Mouse (Mus musculus): ENCODE data around the gene Tm6sf2. TPM values are rescaled to one million over a fixed set of nuclear protein-coding genes. Genes with fewer than 3 reads are reported as not detected.

Gene Tm6sf2
- polyA plus RNA-seq, 1 experiment: 0.57 TPM

GRCm38 (mm10) chr8:70084191-70085065, 11.7 kb downstream of the Tm6sf2 start:
- no peak overlapping the region for H3ac ChIP-seq (ENCODE audit: control insufficient read depth, insufficient read length, low read depth)
- TF ChIP-seq MYOG (IDR thresholded peaks at IDR 0.05; ENCODE audit: control insufficient read depth, extremely low read depth, insufficient read length) (no peak), CEBPB (IDR thresholded peaks at IDR 0.05; ENCODE audit: low read depth) (no peak), USF1 (IDR thresholded peaks at IDR 0.05; ENCODE audit: low read depth) (no peak), FOSL1 (IDR thresholded peaks at IDR 0.05; ENCODE audit: insufficient read depth, low read length, poor library complexity, severe bottlenecking) (no peak), MYOD1 (IDR thresholded peaks at IDR 0.05; ENCODE audit: control insufficient read depth, insufficient read length, low read depth) (no peak), CTCF (IDR thresholded peaks at IDR 0.05; ENCODE audit: control insufficient read depth, insufficient read depth, insufficient read length) (no peak), MAX (IDR thresholded peaks at IDR 0.05) (no peak)
- H3K4me3 ChIP-seq (ENCODE audit: insufficient read depth, poor library complexity, severe bottlenecking): no peak overlapping the region
- no peaks in the 10 kb centered on the region for H3K79me2 ChIP-seq (ENCODE audit: control insufficient read depth, insufficient read depth)
- H3K36me3 ChIP-seq (ENCODE audit: control insufficient read depth, insufficient read depth): no peaks in the 10 kb centered on the region
- peaks cover 46% of the 10 kb centered on the region for H3K27me3 ChIP-seq (ENCODE audit: control insufficient read depth, insufficient read depth, insufficient read length)
- H3K79me3 ChIP-seq (ENCODE audit: low read depth): no peaks in the 10 kb centered on the region

GRCm38 (mm10) chr8:70086151-70086550, 13.4 kb downstream of the Tm6sf2 start:
- TF ChIP-seq USF1 (IDR thresholded peaks at IDR 0.05; ENCODE audit: low read depth): no peak
- no peak for TF ChIP-seq MYOG (IDR thresholded peaks at IDR 0.05; ENCODE audit: control insufficient read depth, extremely low read depth, insufficient read length)
- TF ChIP-seq FOSL1 (IDR thresholded peaks at IDR 0.05; ENCODE audit: insufficient read depth, low read length, poor library complexity, severe bottlenecking): no peak
- no peak for TF ChIP-seq CEBPB (IDR thresholded peaks at IDR 0.05; ENCODE audit: low read depth)
- no peak for TF ChIP-seq MAX (IDR thresholded peaks at IDR 0.05)
- no peak for TF ChIP-seq MYOD1 (IDR thresholded peaks at IDR 0.05; ENCODE audit: control insufficient read depth, insufficient read length, low read depth)
- TF ChIP-seq CTCF (IDR thresholded peaks at IDR 0.05; ENCODE audit: control insufficient read depth, insufficient read depth, insufficient read length): no peak
- no peak overlapping the region for H3ac ChIP-seq (ENCODE audit: control insufficient read depth, insufficient read length, low read depth)
- no peaks in the 10 kb centered on the region for H3K79me3 ChIP-seq (ENCODE audit: low read depth)
- H3K36me3 ChIP-seq (ENCODE audit: control insufficient read depth, insufficient read depth): no peaks in the 10 kb centered on the region
- peaks cover 59% of the 10 kb centered on the region for H3K27me3 ChIP-seq (ENCODE audit: control insufficient read depth, insufficient read depth, insufficient read length)
- no peak overlapping the region for H3K4me3 ChIP-seq (ENCODE audit: insufficient read depth, poor library complexity, severe bottlenecking)
- H3K79me2 ChIP-seq (ENCODE audit: control insufficient read depth, insufficient read depth): no peaks in the 10 kb centered on the region

- H3K79me2 ChIP-seq (ENCODE audit: control insufficient read depth, insufficient read depth): no peaks in the 10 kb centered on the region
- no peak for TF ChIP-seq FOSL1 (IDR thresholded peaks at IDR 0.05; ENCODE audit: insufficient read depth, low read length, poor library complexity, severe bottlenecking)
- no peaks in the 10 kb centered on the region for H3K36me3 ChIP-seq (ENCODE audit: control insufficient read depth, insufficient read depth)
- peaks cover 59% of the 10 kb centered on the region for H3K27me3 ChIP-seq (ENCODE audit: control insufficient read depth, insufficient read depth, insufficient read length)
- H3ac ChIP-seq (ENCODE audit: control insufficient read depth, insufficient read length, low read depth): no peak overlapping the region
- no peaks in the 10 kb centered on the region for H3K79me3 ChIP-seq (ENCODE audit: low read depth)
- H3K4me3 ChIP-seq (ENCODE audit: insufficient read depth, poor library complexity, severe bottlenecking): no peak overlapping the region
These were observed 14.5 kb downstream of the Tm6sf2 start for GRCm38 (mm10) chr8:70087237-70087636.

- Histone ChIP-seq H3ac (ENCODE audit: control insufficient read depth, insufficient read length, low read depth) (no peak overlapping the region), H3K27me3 (ENCODE audit: control insufficient read depth, insufficient read depth, insufficient read length) (peaks cover 59% of the 10 kb centered on the region), H3K79me2 (ENCODE audit: control insufficient read depth, insufficient read depth) (no peaks in the 10 kb centered on the region), H3K36me3 (ENCODE audit: control insufficient read depth, insufficient read depth) (no peaks in the 10 kb centered on the region), H3K4me3 (ENCODE audit: insufficient read depth, poor library complexity, severe bottlenecking) (no peak overlapping the region), H3K79me3 (ENCODE audit: low read depth) (no peaks in the 10 kb centered on the region)
- TF ChIP-seq USF1 (IDR thresholded peaks at IDR 0.05; ENCODE audit: low read depth): no peak
- no peak for TF ChIP-seq MYOG (IDR thresholded peaks at IDR 0.05; ENCODE audit: control insufficient read depth, extremely low read depth, insufficient read length)
- peak; percentile 39 for TF ChIP-seq CTCF (IDR thresholded peaks at IDR 0.05; ENCODE audit: control insufficient read depth, insufficient read depth, insufficient read length)
These were observed 15.3 kb downstream of the Tm6sf2 start for GRCm38 (mm10) chr8:70087836-70088650.

- Histone ChIP-seq H3K4me3 (ENCODE audit: insufficient read depth, poor library complexity, severe bottlenecking) (no peak overlapping the region), H3K79me2 (ENCODE audit: control insufficient read depth, insufficient read depth) (no peaks in the 10 kb centered on the region), H3K36me3 (ENCODE audit: control insufficient read depth, insufficient read depth) (no peaks in the 10 kb centered on the region), H3ac (ENCODE audit: control insufficient read depth, insufficient read length, low read depth) (no peak overlapping the region), H3K27me3 (ENCODE audit: control insufficient read depth, insufficient read depth, insufficient read length) (peaks cover 52% of the 10 kb centered on the region), H3K79me3 (ENCODE audit: low read depth) (no peaks in the 10 kb centered on the region)
- TF ChIP-seq CEBPB (IDR thresholded peaks at IDR 0.05; ENCODE audit: low read depth) (no peak), FOSL1 (IDR thresholded peaks at IDR 0.05; ENCODE audit: insufficient read depth, low read length, poor library complexity, severe bottlenecking) (no peak), MYOD1 (IDR thresholded peaks at IDR 0.05; ENCODE audit: control insufficient read depth, insufficient read length, low read depth) (no peak), MAX (IDR thresholded peaks at IDR 0.05) (no peak), CTCF (IDR thresholded peaks at IDR 0.05; ENCODE audit: control insufficient read depth, insufficient read depth, insufficient read length) (no peak), MYOG (IDR thresholded peaks at IDR 0.05; ENCODE audit: control insufficient read depth, extremely low read depth, insufficient read length) (no peak), USF1 (IDR thresholded peaks at IDR 0.05; ENCODE audit: low read depth) (no peak)
These were observed 16.7 kb downstream of the Tm6sf2 start for GRCm38 (mm10) chr8:70089296-70089960.

Data from C2C12 (cell line).